Mouse (Mus musculus): Measurements from ENCODE around the gene Sirt4.
"Not testable (repeated sequence)": the region's sequence is repeated elsewhere in the genome, so short reads cannot be mapped to it uniquely, and the experiment has no call there.

The Sirt4 gene

DNA sequence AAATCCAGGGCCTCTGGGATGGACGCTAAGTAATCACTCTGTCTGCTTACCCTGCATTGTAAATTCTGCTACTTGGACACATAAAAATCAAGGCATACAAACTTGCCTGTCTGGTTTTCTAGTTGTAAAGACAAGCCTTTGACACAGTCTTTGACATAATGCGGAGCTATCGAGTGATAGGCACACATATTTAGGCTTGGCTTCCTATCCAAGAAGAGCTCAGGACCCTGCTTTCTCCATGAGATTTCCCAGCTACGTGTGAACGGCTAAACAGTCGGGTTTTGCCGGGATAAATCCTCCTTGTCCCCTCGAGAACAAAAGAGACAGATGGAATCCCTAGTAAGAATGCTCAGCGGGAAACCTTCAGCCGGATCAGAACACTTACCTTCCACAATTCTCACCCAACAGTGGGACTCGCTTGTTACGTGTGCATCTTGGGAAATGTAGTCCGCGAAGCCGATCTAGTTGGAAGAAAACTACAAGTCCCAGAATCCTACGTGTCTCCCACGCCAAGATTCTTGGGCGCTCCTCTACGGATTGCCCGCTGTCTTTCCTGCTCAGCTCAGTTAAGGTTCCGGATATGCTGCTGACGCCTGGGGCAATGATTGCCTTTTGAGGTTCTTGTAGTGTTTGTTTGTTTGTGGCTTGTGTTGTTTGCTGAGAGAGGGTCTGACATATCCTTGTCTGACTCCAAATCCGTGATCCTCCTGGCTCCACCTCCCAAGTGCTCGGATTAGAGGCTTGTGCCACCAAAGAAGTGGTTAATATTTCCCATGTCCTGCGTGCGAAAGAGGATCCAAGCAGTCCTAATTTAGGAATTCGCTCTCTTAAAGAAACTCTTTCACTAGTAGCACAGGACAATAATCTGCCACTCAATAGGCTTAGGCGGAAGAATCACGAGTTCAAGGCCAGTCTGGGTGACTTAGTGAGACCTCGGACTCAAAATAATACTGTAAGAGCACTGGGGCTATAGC, at the start of gene Sirt4:
Gene Sirt4 (minus strand): TSS at position 779 of the 974 bp plus-strand sequence.
- peak; percentile 88 to 93 for DNase-seq

DNA sequence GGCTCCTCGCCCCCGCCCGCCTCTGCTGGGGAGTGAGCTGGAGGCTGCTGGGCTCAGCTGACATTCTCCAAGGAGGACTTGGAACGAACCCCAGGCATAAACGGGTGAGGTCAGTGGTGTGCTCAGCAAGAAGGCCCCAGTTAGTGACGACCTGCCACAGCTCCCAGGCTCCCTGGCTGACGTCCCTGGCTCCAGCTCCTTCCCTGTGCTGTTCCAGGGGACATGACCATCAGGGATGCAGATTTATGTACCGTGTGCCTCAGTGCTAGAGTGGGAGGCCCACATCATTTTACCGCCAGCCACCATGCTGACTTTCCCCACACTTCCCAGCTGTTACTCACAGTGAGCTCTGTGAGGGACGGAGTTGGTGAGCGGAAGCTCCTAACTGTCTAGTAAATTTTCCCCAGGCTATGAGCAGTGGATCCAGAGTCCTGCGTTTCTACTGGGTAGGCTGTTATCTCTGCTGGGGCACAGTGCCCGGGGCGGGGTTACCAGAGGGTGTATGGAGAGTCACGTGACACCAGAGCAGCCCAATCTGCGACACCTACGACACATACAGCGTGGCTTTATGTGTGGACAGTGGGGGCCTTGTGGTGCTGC, 47.2 kb upstream of the Sirt4 start:
- peak; percentile 74 to 81 for DNase-seq

DNA sequence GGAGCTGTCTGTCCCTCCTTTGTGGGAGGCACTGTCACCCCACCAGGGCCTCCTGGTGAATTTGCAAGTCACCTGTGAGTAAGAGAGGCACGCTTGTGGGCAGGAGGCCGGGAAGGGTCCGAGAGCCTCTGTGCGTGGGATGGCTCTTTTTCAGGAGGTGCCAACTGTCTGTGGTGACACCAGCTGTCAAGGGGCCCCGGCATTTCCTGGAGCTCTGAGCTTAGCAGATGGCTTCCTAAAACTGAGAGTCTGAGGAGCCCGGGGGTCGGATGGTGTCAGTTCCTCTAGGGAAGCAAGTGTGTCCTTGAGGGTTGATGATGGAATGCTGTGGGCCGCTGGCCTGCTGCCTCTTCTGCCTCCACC, 45.9 kb upstream of the Sirt4 start:
- peak in 1 of 2 experiments; percentile 48 for DNase-seq

DNA sequence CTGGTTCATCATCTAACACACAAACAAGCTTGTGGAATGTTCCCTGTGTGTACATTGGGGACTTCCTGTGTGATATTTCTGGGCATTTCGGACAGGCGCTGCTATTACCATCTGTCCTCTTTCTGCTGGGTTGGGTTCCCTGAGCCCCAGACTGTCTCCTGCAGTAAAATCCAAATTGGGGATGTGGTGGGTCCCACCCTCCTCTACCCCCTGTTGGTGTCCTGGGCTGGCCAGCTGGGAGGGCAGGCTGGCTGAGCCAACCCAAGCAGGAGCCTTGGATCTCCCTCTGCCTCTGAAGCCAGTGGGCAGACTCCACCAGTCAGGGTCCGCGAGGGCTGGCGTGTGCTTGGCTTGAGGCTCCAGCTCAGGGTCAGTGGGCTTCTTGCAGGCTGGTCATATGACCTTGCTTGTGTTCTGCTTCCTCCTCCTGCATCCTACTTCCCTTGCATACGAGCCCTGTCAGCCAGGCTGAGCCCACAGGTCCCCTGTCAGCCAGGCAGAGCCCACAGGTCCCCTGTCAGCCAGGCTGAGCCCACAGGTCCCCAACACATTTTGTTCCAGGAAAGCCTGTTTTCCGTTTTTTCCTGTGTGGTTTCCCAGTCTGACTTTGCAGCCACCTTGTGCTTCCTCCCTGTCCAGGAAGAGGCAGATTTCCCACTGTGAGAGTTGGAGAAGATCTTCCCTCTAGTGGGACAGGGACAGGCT, 45.4 kb upstream of the Sirt4 start:
- no peak for DNase-seq

DNA sequence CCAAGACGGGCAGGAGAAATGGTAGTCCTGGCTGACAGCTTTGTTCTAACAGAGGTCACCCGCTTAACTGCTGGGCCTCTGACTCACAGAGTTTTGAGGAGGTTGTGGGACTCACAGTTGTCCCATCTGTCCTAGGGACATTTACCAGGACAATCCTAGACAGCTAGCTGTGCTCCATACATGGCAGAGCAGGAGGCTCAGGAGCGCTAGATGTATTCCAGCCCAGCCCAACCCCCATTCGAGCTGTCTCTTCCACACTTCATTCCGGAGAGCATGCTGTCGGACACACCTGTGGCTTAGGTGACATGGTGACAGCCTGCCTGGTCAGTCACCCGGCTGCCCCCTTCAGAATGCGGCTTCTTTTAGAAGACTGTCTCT, 44.8 kb upstream of the Sirt4 start:
- no peak for DNase-seq

DNA sequence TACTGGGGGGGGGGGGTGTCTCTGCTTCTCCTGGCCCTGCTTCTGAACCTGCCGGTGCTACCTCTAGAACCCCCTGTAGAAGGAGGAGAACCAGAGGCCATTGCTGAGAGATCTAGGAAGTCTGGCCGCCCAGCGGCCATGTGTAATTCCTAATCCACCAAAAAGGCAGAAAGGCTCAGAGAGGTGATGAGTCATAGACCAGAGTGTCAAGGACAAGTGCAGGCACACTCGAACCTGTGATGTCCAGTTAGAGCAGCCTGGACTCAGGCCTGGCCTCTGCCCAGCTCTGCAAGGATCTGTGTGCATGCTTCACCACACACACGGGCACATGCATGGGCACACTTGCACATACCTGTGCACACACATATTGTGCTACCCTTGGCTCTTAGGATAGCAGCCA, 43.6 kb upstream of the Sirt4 start:
- DNase-seq = no peak

DNA sequence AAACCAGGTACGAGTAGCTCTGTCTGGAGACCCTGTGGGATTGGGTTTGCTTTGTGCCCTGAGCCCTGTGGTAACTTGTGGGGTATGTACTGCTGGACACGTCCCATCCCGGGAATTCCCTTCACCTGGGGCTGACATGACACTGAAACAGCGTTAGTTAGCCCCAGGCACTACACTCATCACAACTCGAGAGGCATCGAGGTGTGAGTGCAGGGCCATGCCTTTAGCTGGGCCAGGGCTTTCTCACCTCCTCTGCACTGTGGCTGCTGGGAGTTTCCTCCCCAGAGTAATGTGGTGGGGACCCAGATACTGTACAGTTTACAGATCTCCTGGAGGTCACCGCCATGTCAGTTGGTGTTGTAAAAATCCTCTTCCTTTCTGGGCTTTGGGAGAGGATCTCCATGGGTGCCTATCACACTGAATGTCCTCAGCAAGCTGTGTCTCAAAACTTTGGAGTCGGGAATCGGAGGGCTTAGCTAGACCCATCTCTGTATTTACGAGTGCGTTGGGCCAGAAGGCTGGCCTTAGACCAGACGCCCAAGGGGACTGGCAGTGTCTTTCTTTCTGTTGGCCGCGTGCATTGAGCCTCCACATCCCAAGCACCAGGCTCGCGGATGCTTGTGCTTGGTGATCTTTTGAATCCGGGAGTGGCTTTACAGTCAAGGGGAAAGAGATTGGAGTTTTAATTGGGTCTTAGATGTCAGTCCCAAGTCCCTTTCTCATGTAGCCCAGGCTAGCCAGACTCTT, 42.1 kb upstream of the Sirt4 start:
- no peak for DNase-seq

DNA sequence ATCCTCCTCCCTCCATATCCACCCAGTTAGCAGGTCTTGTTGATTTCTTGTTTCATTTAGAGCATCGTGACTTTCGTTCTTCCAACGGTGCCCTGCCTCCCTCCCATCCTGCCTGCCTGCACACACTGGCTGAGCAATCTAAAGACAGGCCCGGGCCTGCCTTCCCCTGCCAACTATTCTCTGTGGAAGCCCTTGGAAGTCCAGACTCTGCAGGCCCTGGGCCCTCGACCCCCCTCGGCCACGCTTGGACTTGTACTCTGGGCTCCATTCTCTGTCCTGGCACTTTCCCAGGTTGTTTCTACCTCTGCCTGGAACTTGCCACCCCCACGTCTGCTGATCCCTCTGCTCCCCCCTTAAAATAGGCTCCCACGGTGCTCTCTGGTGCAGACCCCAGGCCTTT, 41.4 kb upstream of the Sirt4 start:
- peak in 1 of 2 experiments; percentile 44 for DNase-seq

DNA sequence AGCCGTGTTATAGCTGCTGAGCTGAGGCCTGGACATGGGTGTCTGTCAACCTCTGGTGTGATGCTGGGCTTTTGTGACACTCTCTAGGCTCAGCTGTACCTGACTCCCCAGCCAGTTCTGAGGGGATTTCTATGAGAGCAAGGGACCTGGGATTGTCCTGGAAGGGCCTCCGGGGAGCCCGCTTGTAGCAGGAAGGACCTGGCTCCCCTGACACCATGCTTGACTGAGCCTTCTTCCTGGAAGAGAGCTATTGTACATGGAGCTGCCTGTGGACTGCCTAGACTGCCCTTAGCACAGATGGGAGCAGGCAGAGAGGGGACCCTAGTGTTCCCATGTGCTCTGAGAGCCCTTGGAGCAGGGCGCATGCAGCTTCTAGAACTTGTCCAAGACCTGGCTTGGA, 40.9 kb upstream of the Sirt4 start:
- no peak for DNase-seq

DNA sequence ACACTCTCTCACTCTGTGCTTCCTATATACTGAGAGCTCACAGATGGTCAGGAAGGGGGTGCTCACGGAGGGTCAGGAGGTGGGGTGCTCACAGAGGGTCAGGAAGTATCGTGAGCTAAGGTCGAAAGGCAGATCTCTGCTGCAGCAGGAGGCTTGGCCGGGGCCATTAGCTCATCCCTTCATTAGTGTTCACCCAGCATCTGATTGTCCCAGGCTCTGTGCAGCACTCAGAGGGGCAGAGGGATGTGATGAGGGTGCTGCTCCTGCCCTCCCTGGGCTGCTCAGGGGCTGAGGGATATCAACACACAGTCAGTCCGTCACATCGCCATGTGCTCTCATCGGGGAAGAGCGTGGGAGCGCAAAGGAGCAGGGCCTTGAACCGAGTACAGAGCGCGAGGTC, 39.9 kb upstream of the Sirt4 start:
- no peak for DNase-seq

DNA sequence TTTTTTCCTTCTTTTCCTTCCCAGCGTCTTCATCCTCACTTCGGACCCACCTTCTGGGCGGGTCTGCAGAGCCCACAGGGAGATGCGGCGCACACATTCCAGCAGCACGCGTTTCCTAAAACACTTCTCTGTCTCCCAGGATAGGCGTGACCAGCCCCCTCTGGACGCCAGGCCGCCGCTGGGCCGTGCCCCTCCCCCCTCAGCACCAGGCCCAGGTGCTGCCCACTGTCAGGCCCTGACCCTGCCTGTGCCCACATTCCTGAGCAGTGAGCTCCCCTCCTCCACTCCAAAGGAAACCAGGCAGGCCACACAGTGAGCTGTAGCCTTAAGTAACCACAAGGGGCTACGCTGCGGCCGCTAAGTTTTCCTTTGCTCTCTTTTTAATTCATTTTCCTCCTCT, 39.4 kb upstream of the Sirt4 start:
- DNase-seq = peak; percentile 58 to 79

DNA sequence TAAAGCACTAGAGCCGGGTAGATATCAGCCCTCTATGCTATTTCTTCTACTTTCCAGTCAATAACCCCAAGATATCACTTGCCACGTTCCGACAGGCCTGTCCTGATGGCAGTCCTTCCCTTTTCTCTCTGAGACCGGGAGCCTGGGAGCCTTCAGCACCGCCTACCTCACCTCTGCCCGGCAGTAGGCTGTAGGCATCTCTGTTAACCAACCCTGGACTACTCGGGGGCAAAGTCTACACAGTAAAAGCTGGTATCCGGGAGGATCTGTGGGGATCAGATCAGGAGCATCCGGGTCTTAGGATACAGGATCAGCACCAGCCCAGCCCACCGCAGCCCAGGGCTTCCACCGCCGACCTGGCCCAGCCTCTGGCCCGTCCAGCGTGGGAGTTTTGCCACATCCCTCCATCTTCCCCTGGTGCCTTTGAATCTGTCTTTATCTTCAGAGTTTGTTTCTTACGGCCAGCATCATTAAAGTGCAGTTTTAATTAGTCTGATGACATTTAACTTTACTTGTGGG, 38.5 kb upstream of the Sirt4 start:
- DNase-seq = peak in 1 of 2 experiments; percentile 62

DNA sequence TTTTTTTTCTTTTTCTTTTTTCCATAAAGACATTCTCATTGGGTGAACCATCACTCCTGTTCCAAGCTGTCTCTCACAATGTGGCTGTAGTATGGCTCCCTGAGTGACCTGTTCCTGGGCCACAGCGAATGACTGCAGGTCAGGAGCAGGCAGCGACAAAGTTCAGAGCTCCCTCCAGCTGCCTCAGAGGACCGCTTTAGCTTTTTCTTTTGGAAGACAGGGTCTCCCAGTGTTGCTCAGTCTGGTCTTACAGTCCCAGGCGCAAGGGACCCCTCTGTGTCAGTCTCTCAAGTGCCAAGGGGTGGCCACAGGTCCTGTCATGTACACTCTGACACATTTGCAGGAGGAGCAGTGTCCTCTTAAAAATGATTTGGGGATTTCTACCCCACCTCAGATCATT, 38.0 kb upstream of the Sirt4 start:
- no peak for DNase-seq

DNA sequence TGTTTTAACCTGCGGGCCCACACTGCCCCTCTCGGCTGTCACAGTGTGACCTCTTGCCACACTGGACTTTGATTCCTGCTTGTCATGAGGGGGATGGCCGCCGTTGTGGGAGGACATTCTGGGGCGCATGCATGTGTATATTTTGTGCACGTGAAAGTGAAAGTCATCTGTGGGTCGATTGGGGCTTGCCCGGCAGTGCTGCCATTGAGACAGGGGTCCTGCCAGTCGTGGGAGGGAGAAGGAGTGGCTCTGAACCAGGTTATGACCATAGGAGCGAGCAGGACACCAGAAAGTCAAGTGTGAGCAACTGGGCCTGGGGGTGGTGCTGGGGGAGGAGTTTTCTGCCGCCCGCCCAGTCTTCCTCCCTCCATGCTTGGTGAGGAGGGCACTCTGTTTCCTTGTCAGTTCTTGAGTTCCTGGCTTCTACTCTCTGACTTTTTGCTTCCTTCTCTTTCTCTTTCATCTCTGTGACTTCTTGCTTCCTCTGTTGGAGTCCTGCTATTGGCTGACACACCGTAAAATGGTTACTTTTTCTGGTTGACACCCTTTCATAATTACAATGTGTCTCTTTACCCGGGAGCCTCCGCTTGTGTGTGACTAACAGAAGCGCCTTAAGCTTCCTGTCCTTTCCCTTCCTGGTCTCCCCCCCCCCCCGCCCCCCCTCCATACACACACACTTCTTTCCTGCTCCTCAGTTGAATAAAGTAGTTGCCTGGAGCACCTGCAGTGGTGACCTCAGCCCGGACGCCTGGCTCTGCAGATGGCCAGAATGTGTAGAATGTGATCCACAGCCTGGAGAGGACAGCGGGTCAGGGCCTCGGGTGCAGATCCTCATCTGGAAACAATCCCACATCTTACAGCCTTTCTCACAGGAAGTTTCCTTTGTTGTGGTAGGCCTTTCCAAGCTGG, 37.3 kb upstream of the Sirt4 start:
- peak; percentile 76 to 79 for DNase-seq

DNA sequence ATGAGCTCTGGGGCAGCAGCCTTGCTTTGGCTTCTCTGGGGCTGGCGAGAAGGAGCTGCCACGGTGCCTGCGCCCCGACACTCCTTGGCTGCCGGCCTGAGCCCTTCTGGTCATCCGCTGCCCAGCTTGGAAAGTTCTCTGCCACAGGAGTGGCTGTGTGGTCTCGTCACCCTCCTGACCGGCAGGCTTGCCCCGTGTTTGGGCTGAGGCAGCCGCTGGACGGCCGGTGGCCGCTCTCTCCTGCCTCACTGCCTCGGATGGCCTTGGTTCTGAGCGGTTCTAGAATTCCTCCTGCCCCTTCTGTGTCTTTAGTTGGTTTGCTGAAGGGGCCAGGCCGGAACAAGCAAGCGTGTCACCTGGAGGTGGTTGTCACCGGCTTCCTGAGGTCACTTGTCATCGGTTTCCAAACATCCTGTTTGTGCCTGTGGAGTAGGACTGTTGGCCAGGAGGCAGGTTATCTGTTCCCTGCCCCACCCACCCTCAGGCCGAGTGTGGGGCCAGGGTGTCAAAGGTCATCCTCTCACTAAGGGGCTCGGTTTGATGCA, 35.9 kb upstream of the Sirt4 start:
- peak; percentile 58 to 71 for DNase-seq

DNA sequence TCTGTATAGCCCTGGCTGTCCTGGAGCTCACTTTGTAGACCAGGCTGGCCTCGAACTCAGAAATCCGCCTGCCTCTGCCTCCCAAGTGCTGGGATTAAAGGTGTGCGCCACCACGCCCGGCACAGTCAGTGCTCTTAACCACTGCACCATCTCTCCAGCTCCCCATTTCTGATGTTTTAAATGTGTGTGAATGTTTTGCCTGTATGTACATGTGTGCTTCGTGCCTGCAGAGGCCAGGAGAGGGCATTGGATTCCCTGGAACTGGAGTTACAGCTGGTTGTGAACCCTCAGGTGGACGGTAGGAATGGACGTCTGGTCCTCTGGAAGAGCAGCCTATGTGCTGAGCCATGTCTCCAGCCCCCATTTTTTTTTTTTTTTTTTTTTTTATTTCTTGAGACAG, 33.7 kb upstream of the Sirt4 start:
- not testable (repeated sequence) for DNase-seq

DNA sequence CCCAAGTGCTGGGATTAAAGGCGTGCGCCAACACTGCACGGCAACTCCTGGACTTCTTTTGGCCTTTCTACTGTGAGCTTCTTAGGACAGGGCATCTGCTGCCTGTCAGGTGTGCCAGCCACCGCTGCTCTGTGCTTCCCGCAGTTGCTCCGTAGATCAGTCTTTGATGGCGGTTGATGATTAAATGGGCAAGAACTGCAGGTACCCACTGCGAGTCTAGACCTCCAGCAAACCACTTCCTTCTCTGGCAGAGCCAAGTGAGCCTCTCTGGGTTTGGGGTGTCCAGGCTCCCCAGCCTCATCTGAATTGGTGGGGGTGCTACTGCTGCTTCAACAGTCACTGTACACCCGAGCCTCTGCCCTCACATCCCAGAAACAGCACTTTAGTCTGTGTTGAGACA, 33.0 kb upstream of the Sirt4 start:
- peak in 1 of 2 experiments; percentile 42 for DNase-seq

DNA sequence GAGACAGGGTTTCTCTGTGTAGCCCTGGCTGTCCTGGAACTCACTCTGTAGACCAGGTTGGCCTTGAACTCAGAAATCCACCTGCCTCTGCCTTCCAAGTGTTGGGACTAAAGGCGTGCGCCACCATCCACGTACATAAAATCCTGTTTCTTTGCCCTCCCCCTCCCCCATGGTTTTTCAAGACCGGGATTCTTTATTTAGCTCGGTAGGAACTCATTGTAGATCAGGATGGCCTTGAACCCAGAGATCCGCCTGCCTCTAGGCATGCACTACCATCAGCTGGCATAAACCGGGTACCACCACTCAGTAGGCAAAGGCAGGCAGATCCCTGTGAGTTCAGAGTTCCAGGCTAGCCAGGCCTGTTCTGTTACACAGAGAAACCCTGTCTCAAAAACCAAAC, 32.4 kb upstream of the Sirt4 start:
- no peak for DNase-seq

DNA sequence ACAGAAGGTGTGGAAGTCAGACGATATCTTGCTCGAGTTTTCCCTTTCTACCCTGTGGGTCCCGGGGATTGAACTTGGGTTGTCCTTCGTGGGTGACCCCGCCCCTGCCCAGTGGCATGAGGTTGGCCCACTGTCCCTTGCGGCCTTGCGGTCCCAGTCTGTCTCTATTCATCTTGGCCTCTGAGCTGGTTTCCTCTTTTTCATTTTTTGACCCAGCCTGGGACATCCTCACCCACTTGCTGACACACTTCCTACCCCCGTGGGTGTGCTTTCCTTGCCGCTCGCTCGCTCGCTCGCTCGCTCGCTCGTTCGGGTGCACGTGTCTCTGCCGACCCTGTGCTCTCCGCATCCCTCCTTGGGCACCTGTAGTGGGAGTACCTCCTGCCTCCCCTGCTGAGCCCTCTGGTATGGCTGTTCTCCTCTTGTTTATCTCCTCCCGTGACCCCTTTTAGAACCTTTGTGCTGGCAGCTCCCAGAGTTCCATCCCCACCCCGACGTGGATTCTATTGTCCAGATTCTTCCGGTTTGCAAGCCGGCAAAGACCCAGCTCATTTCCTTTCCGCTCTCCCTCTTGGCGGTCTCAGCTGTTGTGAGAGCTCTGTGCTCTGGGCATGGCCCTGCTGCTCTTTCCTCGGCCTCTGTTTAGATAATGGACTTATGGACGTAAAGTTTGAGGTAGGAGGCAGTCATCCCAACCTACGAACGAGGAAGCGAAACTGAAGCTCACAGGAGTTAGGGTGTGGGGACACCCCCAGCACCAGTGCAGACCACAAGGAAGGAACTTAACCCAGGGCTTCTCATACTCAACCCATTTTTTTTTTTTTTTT, 31.8 kb upstream of the Sirt4 start:
- peak in 1 of 2 experiments; percentile 50 for DNase-seq

DNA sequence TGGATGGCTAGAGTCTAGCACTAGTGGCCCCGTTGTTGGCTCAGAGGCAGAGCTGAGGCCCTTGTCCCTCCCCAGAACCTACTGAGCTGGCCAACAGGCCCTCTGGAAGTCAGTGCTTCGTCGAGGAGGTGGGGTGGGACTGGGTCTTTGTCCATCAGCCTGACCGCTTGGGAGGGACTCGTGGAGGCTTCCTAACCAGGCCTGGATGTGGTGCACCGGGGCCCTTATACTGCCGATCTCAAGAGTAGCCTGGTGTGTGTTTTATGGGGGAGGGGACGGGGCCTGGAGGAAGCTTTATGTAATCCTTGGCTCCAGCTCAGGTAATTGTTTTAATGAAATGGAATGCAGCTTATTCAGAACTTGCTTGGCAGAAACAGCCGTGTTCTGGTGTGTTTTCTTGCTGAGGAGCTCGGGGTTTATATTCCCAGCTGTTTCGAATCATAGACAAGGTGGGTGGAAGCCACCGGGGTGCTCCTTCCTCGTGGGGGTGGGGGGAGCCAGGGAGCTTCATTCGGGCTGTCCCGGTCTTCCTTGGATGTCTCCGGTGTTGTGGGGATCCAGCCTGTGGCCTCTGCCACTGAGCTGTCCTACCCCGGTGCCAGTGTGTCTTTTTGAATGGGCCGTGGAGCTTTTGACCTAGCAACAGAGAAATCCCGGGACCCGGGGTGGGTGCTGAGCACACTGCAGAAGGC, 30.5 kb upstream of the Sirt4 start:
- DNase-seq = peak; percentile 73 to 87

All from kidney, adult 8-10 months (tissue).